Mouse (Mus musculus): ENCODE results near the gene Tmem219. TPM values are rescaled to one million over a fixed set of nuclear protein-coding genes. Genes with fewer than 3 reads are reported as not detected.

The Tmem219 gene
- 10 to 100 TPM; 10.3 to 13.1 (median 12.6) TPM for total RNA-seq (2022)

GRCm38 (mm10) chr7:126922624-126923060 lies at the start of gene Tmem219:
Gene Tmem219 (minus strand): TSS chr7:126922917.
- peak; percentile 63 for DNase-seq (ENCODE audit: low spot score)

GRCm38 (mm10) chr7:126967361-126967760 lies 44.6 kb upstream of the Tmem219 start:
- DNase-seq (ENCODE audit: low spot score) = no peak

- no peak for DNase-seq (ENCODE audit: low spot score)
These were observed 42.9 kb upstream of the Tmem219 start for GRCm38 (mm10) chr7:126965568-126965967.

- no peak for DNase-seq (ENCODE audit: low spot score)
These were observed 41.0 kb upstream of the Tmem219 start for GRCm38 (mm10) chr7:126963548-126964286.

GRCm38 (mm10) chr7:126961965-126962364 lies 39.2 kb upstream of the Tmem219 start:
- no peak for DNase-seq (ENCODE audit: low spot score)

- DNase-seq (ENCODE audit: low spot score) = no peak
These were observed 38.4 kb upstream of the Tmem219 start for GRCm38 (mm10) chr7:126961095-126961494.

- no peak for DNase-seq (ENCODE audit: low spot score)
These were observed 37.1 kb upstream of the Tmem219 start for GRCm38 (mm10) chr7:126959780-126960179.

GRCm38 (mm10) chr7:126955125-126955524 lies 32.4 kb upstream of the Tmem219 start:
- no peak for DNase-seq (ENCODE audit: low spot score)

- DNase-seq (ENCODE audit: low spot score) = no peak
These were observed 29.9 kb upstream of the Tmem219 start for GRCm38 (mm10) chr7:126952646-126953045.

GRCm38 (mm10) chr7:126951741-126952140 lies 29.0 kb upstream of the Tmem219 start:
- DNase-seq (ENCODE audit: low spot score) = no peak

GRCm38 (mm10) chr7:126950647-126951615 lies 28.2 kb upstream of the Tmem219 start:
- DNase-seq (ENCODE audit: low spot score) = no peak

- DNase-seq (ENCODE audit: low spot score) = peak; percentile 77
These were observed 27.3 kb upstream of the Tmem219 start, which contains the start of gene Sez6l2 for GRCm38 (mm10) chr7:126949793-126950646. Gene Sez6l2 (plus strand): TSS chr7:126950563.

- DNase-seq (ENCODE audit: low spot score) = peak; percentile 6
These were observed 26.7 kb upstream of the Tmem219 start, which contains the start of gene Asphd1 for GRCm38 (mm10) chr7:126949403-126949792. Gene Asphd1 (minus strand): TSS chr7:126949582.

GRCm38 (mm10) chr7:126948626-126949025 lies 25.9 kb upstream of the Tmem219 start:
- no peak for DNase-seq (ENCODE audit: low spot score)

GRCm38 (mm10) chr7:126946530-126946929 lies 23.8 kb upstream of the Tmem219 start:
- DNase-seq (ENCODE audit: low spot score) = no peak

GRCm38 (mm10) chr7:126941801-126942200 lies 19.1 kb upstream of the Tmem219 start:
- no peak for DNase-seq (ENCODE audit: low spot score)

GRCm38 (mm10) chr7:126941171-126941570 lies 18.5 kb upstream of the Tmem219 start:
- no peak for DNase-seq (ENCODE audit: low spot score)

GRCm38 (mm10) chr7:126932652-126933051 lies 9.9 kb upstream of the Tmem219 start:
- no peak for DNase-seq (ENCODE audit: low spot score)

- no peak for DNase-seq (ENCODE audit: low spot score)
These were observed 6.3 kb upstream of the Tmem219 start for GRCm38 (mm10) chr7:126929046-126929445.

GRCm38 (mm10) chr7:126928384-126929037 lies 5.8 kb upstream of the Tmem219 start, which contains the start of gene Kctd13:
Gene Kctd13 (plus strand): TSS chr7:126928879.
- DNase-seq (ENCODE audit: low spot score) = peak; percentile 91

GRCm38 (mm10) chr7:126926299-126926698 lies 3.6 kb upstream of the Tmem219 start:
- no peak for DNase-seq (ENCODE audit: low spot score)
